Mouse (Mus musculus): ENCODE results near the gene Ush2a.

GRCm38 (mm10) chr1:189007980-189008324 lies 746.1 kb downstream of the Ush2a start:
- TF ChIP-seq CTCF (IDR thresholded peaks at IDR 0.05; ENCODE audit: low read depth, low read length) = no peak
- no peak for TF ChIP-seq POLR2A (IDR thresholded peaks at IDR 0.05; ENCODE audit: extremely low read depth, insufficient read depth, low read length)
